Mouse (Mus musculus): ENCODE results near the gene Proca1. TPM values are rescaled to one million over a fixed set of nuclear protein-coding genes. Genes with fewer than 3 reads are reported as not detected.
A peak's percentile ranks its signal among the peaks of the same experiment; 100 is the strongest.

The Proca1 gene
- polyA plus RNA-seq (2014; fragmentation: Nextera tagmentation; extraction: Ambion mirVana) = 4.2 TPM in 2 replicates

- no peaks in the 10 kb centered on the region for H3K9me3 ChIP-seq (replicated peaks; ENCODE audit: control insufficient read depth, low read length)
- H3K27ac ChIP-seq (ENCODE audit: low read depth, low read length) = 0 out of 2 replicates have a peak within 1 kb of the TSS, but pooled peaks have one; percentile 6
- H3K4me3 ChIP-seq (ENCODE audit: low read depth, low read length) = peak within 1 kb of the TSS; percentile 54
- H3K4me2 ChIP-seq = peak within 1 kb of the TSS; percentile 77
- no peaks in the 10 kb centered on the region; the same call in 1 of the 2 replicates for H3K27me3 ChIP-seq (ENCODE audit: control insufficient read depth, insufficient read depth, low read length)
- H3K9ac ChIP-seq (ENCODE audit: low read depth, low read length) = no peak within 1 kb of the TSS
- peaks cover 20% of the 10 kb centered on the region for H3K36me3 ChIP-seq (ENCODE audit: control insufficient read depth, insufficient read depth, low read length)
- no peak for ATAC-seq (replicated peaks; ENCODE audit: insufficient number of reproducible peaks, low FRiP score, low TSS enrichment)
- WGBS (ENCODE audit: insufficient replicate concordance) = 67% methylated on average over 1 of the region's 1 CpGs
- peaks cover 8% of the 10 kb centered on the region for H3K4me1 ChIP-seq (ENCODE audit: control insufficient read depth, insufficient read depth, low read length)
Measured at GRCm38 (mm10) chr11:78193113-78193512, at the start of gene Proca1. Gene Proca1 (plus strand): TSS chr11:78193392.

- ATAC-seq (replicated peaks; ENCODE audit: insufficient number of reproducible peaks, low FRiP score, low TSS enrichment) = no peak
- 80% methylated on average over 2 of the region's 2 CpGs for WGBS (ENCODE audit: insufficient replicate concordance)
Measured at GRCm38 (mm10) chr11:78143520-78143919, 49.7 kb upstream of the Proca1 start.

GRCm38 (mm10) chr11:78146168-78146567, 47.0 kb upstream of the Proca1 start:
- no peaks in the 10 kb centered on the region for H3K27me3 ChIP-seq (ENCODE audit: control insufficient read depth, insufficient read depth, low read length)
- peaks cover 41% of the 10 kb centered on the region for H3K36me3 ChIP-seq (ENCODE audit: control insufficient read depth, insufficient read depth, low read length)
- WGBS (ENCODE audit: insufficient replicate concordance) = 85% methylated on average over 5 of the region's 5 CpGs
- no peak overlapping the region for H3K27ac ChIP-seq (ENCODE audit: low read depth, low read length)
- H3K4me1 ChIP-seq (ENCODE audit: control insufficient read depth, insufficient read depth, low read length) = 0 out of 2 replicates have a peak, but pooled peaks cover 4% of the 10 kb centered on the region
- ATAC-seq (replicated peaks; ENCODE audit: insufficient number of reproducible peaks, low FRiP score, low TSS enrichment) = no peak
- no peak overlapping the region for H3K4me2 ChIP-seq
- no peaks in the 10 kb centered on the region for H3K9me3 ChIP-seq (replicated peaks; ENCODE audit: control insufficient read depth, low read length)
- H3K4me3 ChIP-seq (ENCODE audit: low read depth, low read length) = no peak overlapping the region
- H3K9ac ChIP-seq (ENCODE audit: low read depth, low read length) = no peak overlapping the region

More at GRCm38 (mm10) chr11:78143520-78143919, 49.7 kb upstream of the Proca1 start:
- H3K4me2 ChIP-seq = no peak overlapping the region
- H3K9me3 ChIP-seq (replicated peaks; ENCODE audit: control insufficient read depth, low read length) = no peaks in the 10 kb centered on the region
- no peak overlapping the region for H3K27ac ChIP-seq (ENCODE audit: low read depth, low read length)
- no peak overlapping the region for H3K4me3 ChIP-seq (ENCODE audit: low read depth, low read length)
- H3K4me1 ChIP-seq (ENCODE audit: control insufficient read depth, insufficient read depth, low read length) = peaks cover 14% of the 10 kb centered on the region; the same call in 1 of the 2 replicates
- H3K36me3 ChIP-seq (ENCODE audit: control insufficient read depth, insufficient read depth, low read length) = peaks cover 24% of the 10 kb centered on the region
- H3K9ac ChIP-seq (ENCODE audit: low read depth, low read length) = no peak overlapping the region
- no peaks in the 10 kb centered on the region for H3K27me3 ChIP-seq (ENCODE audit: control insufficient read depth, insufficient read depth, low read length)

- no peak for ATAC-seq (replicated peaks; ENCODE audit: insufficient number of reproducible peaks, low FRiP score, low TSS enrichment)
- 91% methylated on average over 6 of the region's 6 CpGs for WGBS (ENCODE audit: insufficient replicate concordance)
- Histone ChIP-seq H3K27me3 (ENCODE audit: control insufficient read depth, insufficient read depth, low read length) (no peaks in the 10 kb centered on the region), H3K9me3 (replicated peaks; ENCODE audit: control insufficient read depth, low read length) (no peaks in the 10 kb centered on the region), H3K4me3 (ENCODE audit: low read depth, low read length) (no peak overlapping the region), H3K36me3 (ENCODE audit: control insufficient read depth, insufficient read depth, low read length) (peaks cover 41% of the 10 kb centered on the region), H3K27ac (ENCODE audit: low read depth, low read length) (no peak overlapping the region), H3K4me2 (no peak overlapping the region), H3K4me1 (ENCODE audit: control insufficient read depth, insufficient read depth, low read length) (no peaks in the 10 kb centered on the region), H3K9ac (ENCODE audit: low read depth, low read length) (no peak overlapping the region)
Measured at GRCm38 (mm10) chr11:78146707-78147543, 46.3 kb upstream of the Proca1 start.

DNA sequence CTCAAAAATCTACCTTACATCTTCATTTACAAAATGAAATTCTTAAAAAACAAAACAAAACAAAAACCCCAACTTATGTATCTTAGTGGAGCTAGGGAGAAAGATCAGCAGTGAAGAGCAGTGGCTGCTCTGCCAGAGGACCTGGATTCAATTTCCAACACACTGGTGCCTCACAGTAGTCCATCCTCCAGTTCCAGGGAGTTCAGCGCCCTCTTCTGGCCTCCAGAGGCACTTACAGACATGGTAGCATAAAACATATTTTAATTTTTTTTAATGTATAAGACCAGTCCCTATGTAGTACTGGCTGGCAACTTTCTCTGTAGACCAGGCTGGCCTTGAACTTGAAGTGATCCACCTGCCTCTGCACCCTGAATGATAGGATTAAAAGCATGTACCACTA, 42.0 kb upstream of the Proca1 start:
- no peak for ATAC-seq (replicated peaks; ENCODE audit: insufficient number of reproducible peaks, low FRiP score, low TSS enrichment)
- H3K9me3 ChIP-seq (replicated peaks; ENCODE audit: control insufficient read depth, low read length) = no peaks in the 10 kb centered on the region
- 19% methylated on average over 1 of the region's 1 CpGs for WGBS (ENCODE audit: insufficient replicate concordance)
- no peak overlapping the region for H3K4me2 ChIP-seq
- H3K4me3 ChIP-seq (ENCODE audit: low read depth, low read length) = no peak overlapping the region
- H3K36me3 ChIP-seq (ENCODE audit: control insufficient read depth, insufficient read depth, low read length) = peaks cover 30% of the 10 kb centered on the region
- no peak overlapping the region for H3K27ac ChIP-seq (ENCODE audit: low read depth, low read length)
- no peak overlapping the region for H3K9ac ChIP-seq (ENCODE audit: low read depth, low read length)
- no peaks in the 10 kb centered on the region for H3K4me1 ChIP-seq (ENCODE audit: control insufficient read depth, insufficient read depth, low read length)
- H3K27me3 ChIP-seq (ENCODE audit: control insufficient read depth, insufficient read depth, low read length) = no peaks in the 10 kb centered on the region

DNA sequence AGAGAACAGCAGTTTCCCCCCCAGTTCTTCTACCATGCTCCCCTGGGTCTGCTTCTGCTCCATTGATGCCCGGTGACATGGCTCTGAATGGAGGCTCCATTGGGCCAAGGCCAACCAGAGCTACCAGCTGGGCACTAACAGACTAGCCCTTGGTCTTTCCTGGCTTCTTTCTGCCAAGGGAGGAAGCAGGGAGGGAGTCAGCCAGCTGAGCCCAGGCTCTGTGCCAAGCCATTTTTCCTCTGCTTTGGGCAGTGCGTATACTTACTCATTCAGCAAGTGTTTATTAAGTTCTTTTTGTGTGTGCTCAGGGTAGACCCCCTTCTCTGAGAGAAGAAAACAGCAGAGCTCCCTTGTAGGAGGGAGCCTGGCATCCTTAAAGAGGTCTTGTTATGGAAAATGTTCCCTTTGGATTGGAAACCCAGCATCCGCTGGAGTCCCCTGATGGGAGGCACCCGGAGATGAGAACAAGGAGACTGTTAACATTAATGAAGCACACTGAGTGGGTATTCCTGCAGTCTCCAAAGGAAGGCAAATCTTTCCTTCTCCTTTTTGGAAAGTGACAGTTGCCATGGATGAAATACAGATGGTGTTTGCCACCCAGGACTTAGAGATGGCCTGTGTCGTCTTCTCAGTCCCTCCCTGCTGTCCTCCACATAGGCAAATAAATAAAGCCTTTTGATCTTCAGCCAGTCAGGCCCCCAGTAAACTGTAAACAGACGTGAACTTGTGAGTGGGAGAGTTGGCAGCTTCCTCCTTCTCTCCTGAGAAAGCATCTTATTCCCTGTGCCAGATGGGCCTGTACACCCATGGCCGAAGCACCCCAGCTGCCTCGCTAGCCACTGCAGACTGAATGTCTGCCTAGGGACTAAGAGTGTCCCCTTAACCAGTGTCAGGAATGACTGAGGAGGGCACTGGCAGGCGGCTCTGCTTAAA, 40.6 kb upstream of the Proca1 start:
- H3K4me2 ChIP-seq = no peak overlapping the region
- H3K9ac ChIP-seq (ENCODE audit: low read depth, low read length) = no peak overlapping the region
- 0 out of 2 replicates have a peak overlapping the region, but pooled peaks have one; percentile 22 for H3K27ac ChIP-seq (ENCODE audit: low read depth, low read length)
- H3K4me3 ChIP-seq (ENCODE audit: low read depth, low read length) = no peak overlapping the region
- no peak for ATAC-seq (replicated peaks; ENCODE audit: insufficient number of reproducible peaks, low FRiP score, low TSS enrichment)
- H3K4me1 ChIP-seq (ENCODE audit: control insufficient read depth, insufficient read depth, low read length) = no peaks in the 10 kb centered on the region
- H3K9me3 ChIP-seq (replicated peaks; ENCODE audit: control insufficient read depth, low read length) = no peaks in the 10 kb centered on the region
- 77% methylated on average over 9 of the region's 9 CpGs for WGBS (ENCODE audit: insufficient replicate concordance)
- H3K36me3 ChIP-seq (ENCODE audit: control insufficient read depth, insufficient read depth, low read length) = peaks cover 29% of the 10 kb centered on the region
- H3K27me3 ChIP-seq (ENCODE audit: control insufficient read depth, insufficient read depth, low read length) = no peaks in the 10 kb centered on the region

- whole genome bisulfite sequencing (ENCODE audit: insufficient replicate concordance) = 90% methylated on average over 13 of the region's 13 CpGs
- H3K4me2 ChIP-seq = no peak overlapping the region
- no peaks in the 10 kb centered on the region for H3K9me3 ChIP-seq (replicated peaks; ENCODE audit: control insufficient read depth, low read length)
- 0 out of 2 replicates have a peak, but pooled peaks have one; percentile 6 for ATAC-seq (replicated peaks; ENCODE audit: insufficient number of reproducible peaks, low FRiP score, low TSS enrichment)
- H3K36me3 ChIP-seq (ENCODE audit: control insufficient read depth, insufficient read depth, low read length) = peaks cover 39% of the 10 kb centered on the region
- no peaks in the 10 kb centered on the region for H3K27me3 ChIP-seq (ENCODE audit: control insufficient read depth, insufficient read depth, low read length)
- H3K9ac ChIP-seq (ENCODE audit: low read depth, low read length) = no peak overlapping the region
- no peak overlapping the region for H3K4me3 ChIP-seq (ENCODE audit: low read depth, low read length)
- H3K4me1 ChIP-seq (ENCODE audit: control insufficient read depth, insufficient read depth, low read length) = no peaks in the 10 kb centered on the region
- H3K27ac ChIP-seq (ENCODE audit: low read depth, low read length) = no peak overlapping the region
Measured at GRCm38 (mm10) chr11:78153778-78154177, 39.4 kb upstream of the Proca1 start.

DNA sequence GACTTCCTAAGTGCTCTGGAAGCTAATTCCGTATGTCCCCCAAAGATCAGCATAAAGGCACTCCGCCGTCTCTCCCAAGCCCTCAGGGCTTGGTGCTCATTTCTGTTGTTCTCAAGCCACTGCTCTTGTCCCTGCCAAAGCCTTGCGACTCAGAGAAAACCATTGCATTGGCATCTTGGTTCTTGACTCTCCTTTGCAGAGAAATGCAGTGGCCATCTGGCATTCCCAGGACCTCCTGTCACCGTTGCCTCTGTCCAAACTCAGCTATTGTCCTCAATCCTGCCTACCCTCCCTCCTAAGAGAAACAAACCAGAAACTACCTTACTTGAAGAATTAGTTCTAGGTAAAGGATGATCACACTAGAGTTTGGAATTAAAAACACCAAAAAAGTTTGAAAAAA, 37.5 kb upstream of the Proca1 start:
- no peaks in the 10 kb centered on the region for H3K27me3 ChIP-seq (ENCODE audit: control insufficient read depth, insufficient read depth, low read length)
- no peaks in the 10 kb centered on the region for H3K4me1 ChIP-seq (ENCODE audit: control insufficient read depth, insufficient read depth, low read length)
- no peak overlapping the region for H3K4me3 ChIP-seq (ENCODE audit: low read depth, low read length)
- H3K9me3 ChIP-seq (replicated peaks; ENCODE audit: control insufficient read depth, low read length) = no peaks in the 10 kb centered on the region
- no peak overlapping the region for H3K4me2 ChIP-seq
- ATAC-seq (replicated peaks; ENCODE audit: insufficient number of reproducible peaks, low FRiP score, low TSS enrichment) = no peak
- 86% methylated on average over 5 of the region's 5 CpGs for WGBS (ENCODE audit: insufficient replicate concordance)
- no peak overlapping the region for H3K9ac ChIP-seq (ENCODE audit: low read depth, low read length)
- H3K27ac ChIP-seq (ENCODE audit: low read depth, low read length) = no peak overlapping the region
- peaks cover 38% of the 10 kb centered on the region for H3K36me3 ChIP-seq (ENCODE audit: control insufficient read depth, insufficient read depth, low read length)
